Mouse (Mus musculus): ENCODE results near the gene Tsfm. TPM values are rescaled to one million over a fixed set of nuclear protein-coding genes. Genes with fewer than 3 reads are reported as not detected.
"Not testable (repeated sequence)": the region's sequence is repeated elsewhere in the genome, so short reads cannot be mapped to it uniquely, and the experiment has no call there.

Tsfm gene
- polyA plus RNA-seq, 1 experiment = 45.2 TPM

- Histone ChIP-seq H3K27me3 (ENCODE audit: control insufficient read depth, insufficient read depth, low read length) (no peaks in the 10 kb centered on the region), H3K27ac (ENCODE audit: insufficient read depth, low read length) (no peak overlapping the region), H3K4me1 (ENCODE audit: control insufficient read depth, insufficient read depth, low read length) (peaks cover 13% of the 10 kb centered on the region), H3K4me3 (replicated peaks; ENCODE audit: insufficient read depth, low read depth, low read length) (no peak overlapping the region)
- no peak for TF ChIP-seq POLR2A (IDR thresholded peaks at IDR 0.05; ENCODE audit: borderline replicate concordance, insufficient read depth, low read length)
- TF ChIP-seq CTCF (IDR thresholded peaks at IDR 0.05; ENCODE audit: borderline replicate concordance, insufficient read depth, low read depth, low read length) = no peak
- no peak for DNase-seq
- 57% methylated on average over 8 of the region's 8 CpGs for WGBS
These were observed 45.0 kb upstream of the Tsfm start for GRCm38 (mm10) chr10:127075651-127076050.

DNA sequence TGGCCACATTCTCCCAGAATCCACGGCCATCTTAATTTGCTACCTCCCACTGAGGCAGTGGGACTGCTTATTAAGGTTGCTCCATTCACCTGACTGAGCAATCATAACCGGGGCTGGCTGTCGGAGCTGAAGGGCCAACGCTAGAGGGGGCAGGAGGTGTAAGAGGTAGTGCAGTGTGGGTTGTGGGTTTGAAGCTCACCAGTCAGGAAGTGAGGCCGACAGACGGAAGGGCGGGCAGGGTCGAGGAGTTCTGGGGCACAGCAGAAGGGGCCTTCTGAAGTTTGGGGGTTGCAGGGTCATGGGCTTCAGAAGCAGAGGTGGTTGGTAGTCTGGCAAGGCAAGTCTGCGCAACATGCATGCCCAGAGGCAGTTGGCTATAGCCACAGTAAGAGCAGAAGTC, 44.4 kb upstream of the Tsfm start, which contains the start of gene Agap2:
Gene Agap2 (plus strand): TSS at position 205 of the 400 bp plus-strand sequence.
- no peak for TF ChIP-seq POLR2A (IDR thresholded peaks at IDR 0.05; ENCODE audit: borderline replicate concordance, insufficient read depth, low read length)
- TF ChIP-seq CTCF (IDR thresholded peaks at IDR 0.05; ENCODE audit: borderline replicate concordance, insufficient read depth, low read depth, low read length) = no peak
- Histone ChIP-seq H3K27me3 (ENCODE audit: control insufficient read depth, insufficient read depth, low read length) (no peaks in the 10 kb centered on the region), H3K4me3 (replicated peaks; ENCODE audit: insufficient read depth, low read depth, low read length) (no peak within 1 kb of the TSS), H3K27ac (ENCODE audit: insufficient read depth, low read length) (no peak within 1 kb of the TSS), H3K4me1 (ENCODE audit: control insufficient read depth, insufficient read depth, low read length) (peaks cover 13% of the 10 kb centered on the region)
- DNase-seq = no peak
- WGBS = 72% methylated on average over 9 of the region's 9 CpGs

DNA sequence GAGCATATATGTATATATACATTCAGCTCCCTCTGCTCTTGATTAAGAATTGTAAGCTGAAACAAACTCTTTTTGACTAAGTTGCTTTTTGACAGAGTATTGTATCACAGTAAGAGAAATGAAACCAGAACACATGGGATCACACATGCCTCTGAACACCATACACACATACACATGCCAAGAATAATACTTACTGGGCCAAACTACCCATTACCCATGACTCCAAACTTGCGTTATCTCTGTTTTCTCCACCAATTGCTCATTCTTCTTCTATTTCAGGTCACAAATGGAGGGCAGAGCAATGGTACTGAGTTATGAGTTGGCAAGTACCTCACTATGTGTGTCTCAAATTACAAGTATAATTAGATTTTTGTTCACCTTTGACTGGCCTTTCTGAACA, 43.3 kb upstream of the Tsfm start:
- Histone ChIP-seq H3K4me3 (replicated peaks; ENCODE audit: insufficient read depth, low read depth, low read length) (no peak overlapping the region), H3K4me1 (ENCODE audit: control insufficient read depth, insufficient read depth, low read length) (peaks cover 13% of the 10 kb centered on the region), H3K27me3 (ENCODE audit: control insufficient read depth, insufficient read depth, low read length) (no peaks in the 10 kb centered on the region), H3K27ac (ENCODE audit: insufficient read depth, low read length) (no peak overlapping the region)
- TF ChIP-seq POLR2A (IDR thresholded peaks at IDR 0.05; ENCODE audit: borderline replicate concordance, insufficient read depth, low read length) (no peak), CTCF (IDR thresholded peaks at IDR 0.05; ENCODE audit: borderline replicate concordance, insufficient read depth, low read depth, low read length) (no peak)
- no peak for DNase-seq
- 93% methylated on average over 1 of the region's 1 CpGs for WGBS

- not testable (repeated sequence) for H3K27me3 ChIP-seq (ENCODE audit: control insufficient read depth, insufficient read depth, low read length); H3K4me3 ChIP-seq (replicated peaks; ENCODE audit: insufficient read depth, low read depth, low read length); DNase-seq; H3K27ac ChIP-seq (ENCODE audit: insufficient read depth, low read length); H3K4me1 ChIP-seq (ENCODE audit: control insufficient read depth, insufficient read depth, low read length)
- 77% methylated on average over 2 of the region's 2 CpGs for WGBS
These were observed 42.3 kb upstream of the Tsfm start for GRCm38 (mm10) chr10:127072969-127073368.

GRCm38 (mm10) chr10:127072270-127072669, 41.6 kb upstream of the Tsfm start:
- H3K27ac ChIP-seq (ENCODE audit: insufficient read depth, low read length); DNase-seq; H3K4me1 ChIP-seq (ENCODE audit: control insufficient read depth, insufficient read depth, low read length); H3K4me3 ChIP-seq (replicated peaks; ENCODE audit: insufficient read depth, low read depth, low read length); H3K27me3 ChIP-seq (ENCODE audit: control insufficient read depth, insufficient read depth, low read length): not testable (repeated sequence)
- WGBS = 68% methylated on average over 4 of the region's 4 CpGs

DNA sequence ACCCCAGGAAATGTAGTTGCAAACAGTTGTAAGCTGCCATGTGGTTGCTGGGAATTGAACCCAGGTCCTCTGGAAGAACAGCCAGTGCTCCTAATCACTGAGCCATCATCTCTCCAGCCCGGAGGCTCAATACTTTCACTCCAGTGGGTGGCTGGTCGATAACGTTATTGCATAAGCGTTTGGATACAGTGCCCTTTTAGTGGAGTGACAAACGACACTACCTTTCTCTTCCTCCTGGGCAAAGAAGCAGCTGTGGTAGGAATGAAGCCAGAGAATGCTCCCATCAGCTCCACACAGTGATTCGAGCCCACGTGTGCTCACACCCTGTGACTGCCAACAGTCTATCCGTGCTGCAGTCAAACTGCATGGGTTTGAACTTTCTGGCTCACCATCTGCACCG, 40.6 kb upstream of the Tsfm start:
- H3K27ac ChIP-seq (ENCODE audit: insufficient read depth, low read length) = no peak overlapping the region
- 40% methylated on average over 9 of the region's 9 CpGs for WGBS
- TF ChIP-seq POLR2A (IDR thresholded peaks at IDR 0.05; ENCODE audit: borderline replicate concordance, insufficient read depth, low read length) = no peak
- no peak for TF ChIP-seq CTCF (IDR thresholded peaks at IDR 0.05; ENCODE audit: borderline replicate concordance, insufficient read depth, low read depth, low read length)

DNA sequence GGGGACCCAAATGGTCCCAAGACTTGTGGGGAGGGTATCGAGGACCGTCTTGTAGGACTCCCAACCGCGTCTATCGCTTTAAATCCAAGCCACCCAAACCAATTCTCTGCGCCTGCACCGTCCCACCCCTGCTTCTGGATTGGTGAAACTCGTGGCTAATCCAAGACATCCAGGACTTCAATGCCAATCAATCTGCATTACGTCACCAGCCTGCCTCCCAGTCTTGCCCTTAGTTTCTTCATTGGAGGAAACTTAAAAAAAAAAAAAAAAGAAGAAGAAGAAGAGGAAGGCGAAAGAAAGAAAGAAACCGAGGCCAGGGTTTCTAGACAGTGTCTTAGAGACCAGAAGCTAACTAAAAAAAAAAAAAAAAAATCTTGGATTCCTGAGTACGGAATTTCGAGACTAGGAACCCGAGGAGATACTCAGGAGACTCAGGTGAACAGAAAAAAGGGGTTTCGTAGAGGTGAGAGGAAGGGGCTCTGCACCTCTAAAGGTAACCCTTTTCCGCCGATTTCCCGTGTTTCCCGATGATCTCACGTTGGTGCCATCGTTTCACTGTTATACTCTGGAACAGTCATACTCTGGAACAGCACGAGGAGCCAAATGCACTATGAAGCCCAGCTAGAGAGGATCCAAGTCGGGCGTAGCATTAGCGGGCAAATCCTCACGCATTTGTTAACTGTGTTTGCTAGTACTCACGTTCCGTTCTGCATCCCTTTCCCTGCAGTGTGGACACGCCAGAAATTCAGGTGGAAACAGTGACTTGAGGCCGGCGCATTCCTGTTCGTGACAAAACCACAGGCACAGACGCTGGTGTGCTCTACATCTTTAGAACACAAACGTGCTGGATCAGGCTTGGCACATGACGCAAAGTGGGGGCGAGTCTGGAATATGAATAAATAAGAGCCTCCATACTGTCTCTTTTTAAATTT, 39.8 kb upstream of the Tsfm start, which contains the start of gene Tspan31:
Gene Tspan31 (minus strand): TSS at position 75 of the 932 bp plus-strand sequence.
- WGBS = under 1% methylated on average over 36 of the region's 36 CpGs
- H3K4me3 ChIP-seq (replicated peaks; ENCODE audit: insufficient read depth, low read depth, low read length) = peak within 1 kb of the TSS; percentile 91
- H3K27ac ChIP-seq (ENCODE audit: insufficient read depth, low read length) = peak within 1 kb of the TSS; percentile 57
- H3K27me3 ChIP-seq (ENCODE audit: control insufficient read depth, insufficient read depth, low read length) = no peaks in the 10 kb centered on the region
- peak; percentile 90 to 97 for DNase-seq
- TF ChIP-seq POLR2A (IDR thresholded peaks at IDR 0.05; ENCODE audit: borderline replicate concordance, insufficient read depth, low read length) (peak; percentile 74; the same call in 1 of the 2 replicates), CTCF (IDR thresholded peaks at IDR 0.05; ENCODE audit: borderline replicate concordance, insufficient read depth, low read depth, low read length) (no peak)
- H3K4me1 ChIP-seq (ENCODE audit: control insufficient read depth, insufficient read depth, low read length) = peaks cover 4% of the 10 kb centered on the region; the same call in 1 of the 2 replicates

More for the DNA sequence above, 40.6 kb upstream of the Tsfm start:
- Histone ChIP-seq H3K4me3 (replicated peaks; ENCODE audit: insufficient read depth, low read depth, low read length) (peak overlapping the region; percentile 90), H3K27me3 (ENCODE audit: control insufficient read depth, insufficient read depth, low read length) (no peaks in the 10 kb centered on the region), H3K4me1 (ENCODE audit: control insufficient read depth, insufficient read depth, low read length) (peaks cover 4% of the 10 kb centered on the region; the same call in 1 of the 2 replicates)
- no peak for DNase-seq
